Mouse (Mus musculus) liver, adult 2 months (tissue): Measurements from ENCODE around the gene Enox1. TPM values are rescaled to one million over a fixed set of nuclear protein-coding genes. Genes with fewer than 3 reads are reported as not detected.

Experiments
- DNase-seq: peaks from one replicate; pipeline ENCODE4 v3.0.0-alpha.2; 2011; ENCODE audit warnings: low read depth, low spot score; ENCODE audit errors: extremely low read depth
- H3K27ac ChIP-seq: fragments of 200-500 bp; replicated peaks from 2 replicates; pipeline ENCODE4 v1.5.1; 2012; ENCODE audit warnings: low read depth, mild to moderate bottlenecking, control low read depth, inconsistent platforms, low read length; ENCODE audit not compliant: insufficient read depth
- H3K27me3 ChIP-seq: fragments of 200-500 bp; 2 replicates; pipeline ENCODE4 v1.6.1; 2012; ENCODE audit warnings: mild to moderate bottlenecking, moderate library complexity, low read length, inconsistent platforms; ENCODE audit not compliant: control insufficient read depth, insufficient read depth
- H3K36me3 ChIP-seq: fragments of 200-500 bp; 2 replicates; pipeline ENCODE4 v1.6.1; 2012; ENCODE audit warnings: low read length, inconsistent platforms; ENCODE audit not compliant: control insufficient read depth, insufficient read depth
- H3K4me1 ChIP-seq: fragments of 200-500 bp; 2 replicates; pipeline ENCODE4 v1.6.1; 2011; ENCODE audit warnings: low read length; ENCODE audit not compliant: control insufficient read depth, insufficient read depth
- H3K4me3 ChIP-seq: fragments of 200-500 bp; 2 replicates; pipeline ENCODE4 v1.5.1; 2011; ENCODE audit warnings: low read depth, mild to moderate bottlenecking, control low read depth, low read length, moderate library complexity; ENCODE audit not compliant: insufficient read depth
- H3K79me2 ChIP-seq: fragments of 200-500 bp; 2 replicates; pipeline ENCODE4 v1.6.1; 2012; ENCODE audit warnings: inconsistent platforms, mild to moderate bottlenecking, low read length, moderate library complexity; ENCODE audit not compliant: control insufficient read depth, insufficient read depth
- H3K9ac ChIP-seq: fragments of 200-500 bp; 2 replicates; pipeline ENCODE4 v1.6.1; 2012; ENCODE audit warnings: low read depth, mild to moderate bottlenecking, control low read depth, inconsistent platforms, low read length
- CTCF ChIP-seq: fragments of 200-500 bp; IDR thresholded peaks from 2 replicates; pipeline ENCODE4 v1.5.1; 2011; ENCODE audit warnings: low read depth, low read length, control low read depth
- POLR2A ChIP-seq: fragments of 200-500 bp; IDR thresholded peaks from 2 replicates; pipeline ENCODE4 v1.6.1; 2011; ENCODE audit warnings: low read length, control low read depth; ENCODE audit not compliant: insufficient read depth; ENCODE audit errors: extremely low read depth
- WGBS: fragments of 180-500 bp; shearing (Covaris S2); methylation state at CpG from one replicate; pipeline ENCODE4 v1.1.7; 2018; 5-methylcytosine and 5-hydroxymethylcytosine counted together
- polyA plus RNA-seq: library from polyadenylated mRNA; depleted of rRNA; stranded (reverse); fragments of >200 nt; gene quantifications from 2 replicates; pipeline ENCODE4 v1.2.3, GENCODE M21; 2012
- total RNA-seq: library from RNA; depleted of rRNA; stranded (reverse); fragments of >200 nt; gene quantifications from 2 replicates; pipeline ENCODE4 v1.2.3, GENCODE M21; 2014

Enox1 gene
- total and polyA plus RNA-seq, 2 experiments = 0.09 TPM; not detected in 1

DNA sequence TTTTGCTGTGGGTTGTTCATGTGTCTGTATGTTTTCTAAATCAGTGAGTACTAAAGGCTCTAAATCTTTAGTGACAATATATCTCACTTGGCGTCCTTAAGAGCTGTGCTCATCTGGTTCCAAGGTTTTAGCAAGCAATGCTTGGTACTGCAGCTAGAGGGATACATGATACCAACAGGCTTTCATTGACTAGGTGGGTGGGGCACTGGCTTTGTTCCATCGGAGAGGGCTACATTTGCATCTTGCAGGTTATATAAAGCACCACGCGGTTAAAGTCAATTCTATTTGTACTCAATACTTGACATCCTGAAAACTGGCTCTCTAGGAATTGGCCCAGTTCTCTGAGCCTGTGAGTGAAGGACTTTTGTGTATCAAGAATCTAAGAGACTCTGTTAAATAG is 140.5 kb downstream of the Enox1 start:
- 75% methylated on average over 4 of the region's 4 CpGs for WGBS
- Histone ChIP-seq H3K36me3 (no peaks in the 10 kb centered on the region), H3K79me2 (no peaks in the 10 kb centered on the region), H3K4me3 (no peak overlapping the region), H3K27ac (no peak overlapping the region), H3K4me1 (no peaks in the 10 kb centered on the region), H3K9ac (no peak overlapping the region), H3K27me3 (no peaks in the 10 kb centered on the region)
- TF ChIP-seq CTCF = no peak
- TF ChIP-seq POLR2A = no peak
- DNase-seq = no peak

DNA sequence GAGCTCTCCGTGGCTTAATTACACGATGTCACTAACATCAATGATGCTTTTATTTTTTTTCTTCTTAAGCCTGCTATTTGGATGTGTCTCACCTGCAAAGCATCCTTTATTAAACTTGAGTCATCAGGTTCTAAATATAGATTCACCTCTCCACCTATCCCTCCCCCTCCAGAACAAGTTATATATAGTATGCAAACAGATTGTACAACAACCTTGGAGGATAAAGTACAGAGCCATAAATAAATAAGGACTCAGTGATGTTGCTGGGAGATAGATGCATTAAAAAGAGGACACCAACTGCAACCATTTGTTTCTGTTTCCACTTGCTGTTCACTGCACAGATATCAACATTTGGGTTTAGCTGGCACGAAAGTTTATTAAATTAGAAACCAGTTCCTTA is 141.8 kb downstream of the Enox1 start:
- Histone ChIP-seq H3K27me3 (no peaks in the 10 kb centered on the region), H3K79me2 (no peaks in the 10 kb centered on the region), H3K27ac (no peak overlapping the region), H3K4me1 (no peaks in the 10 kb centered on the region), H3K36me3 (no peaks in the 10 kb centered on the region), H3K4me3 (no peak overlapping the region), H3K9ac (no peak overlapping the region)
- DNase-seq = no peak
- WGBS = 92% methylated on average over 3 of the region's 3 CpGs
- TF ChIP-seq POLR2A (no peak), CTCF (no peak)

DNA sequence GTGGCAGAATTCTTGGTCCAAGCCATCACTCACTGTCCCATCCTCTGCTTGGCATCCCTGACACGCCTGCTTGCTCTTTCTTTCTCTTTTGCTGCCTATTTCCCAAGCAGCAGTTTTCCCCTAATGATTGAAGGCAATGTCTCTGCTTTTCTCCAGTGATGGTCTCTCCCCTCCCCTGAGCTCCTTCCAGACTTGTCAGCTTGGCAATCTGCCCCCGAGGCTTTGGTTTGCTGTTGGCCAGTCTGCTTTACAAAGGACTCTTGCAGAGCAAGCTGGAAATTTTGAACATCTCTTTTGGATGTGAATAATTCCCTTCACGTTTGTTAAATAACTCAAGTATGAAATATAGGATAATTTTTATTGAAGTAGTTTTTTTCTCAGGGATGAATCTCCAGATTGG is 153.0 kb downstream of the Enox1 start:
- Histone ChIP-seq H3K4me1 (no peaks in the 10 kb centered on the region), H3K79me2 (no peaks in the 10 kb centered on the region), H3K36me3 (no peaks in the 10 kb centered on the region), H3K9ac (no peak overlapping the region), H3K4me3 (no peak overlapping the region), H3K27ac (no peak overlapping the region), H3K27me3 (no peaks in the 10 kb centered on the region)
- no peak for DNase-seq
- TF ChIP-seq CTCF = no peak
- TF ChIP-seq POLR2A = no peak
- WGBS = 77% methylated on average over 3 of the region's 3 CpGs

DNA sequence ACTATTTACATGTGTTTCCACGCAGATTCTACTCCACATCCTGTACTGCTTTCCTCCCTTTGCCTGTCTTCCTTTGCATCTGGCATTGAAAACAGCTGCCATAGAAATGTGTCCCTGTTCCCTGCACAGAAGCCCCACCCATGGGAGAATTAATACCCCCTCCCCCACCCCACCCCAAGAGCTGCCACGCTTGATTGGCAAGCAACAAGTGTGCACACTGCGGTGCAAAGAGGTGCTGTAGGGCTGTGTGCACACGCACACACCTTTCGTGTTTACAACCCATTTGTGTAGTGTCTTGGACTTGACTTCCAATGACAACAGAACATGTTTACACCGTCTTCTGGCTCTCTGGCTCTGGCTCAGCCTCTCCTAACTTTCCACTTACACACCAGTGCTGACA is 154.9 kb downstream of the Enox1 start:
- Histone ChIP-seq H3K79me2 (no peaks in the 10 kb centered on the region), H3K9ac (no peak overlapping the region), H3K4me1 (no peaks in the 10 kb centered on the region), H3K27me3 (no peaks in the 10 kb centered on the region), H3K36me3 (no peaks in the 10 kb centered on the region), H3K27ac (no peak overlapping the region), H3K4me3 (no peak overlapping the region)
- TF ChIP-seq CTCF (no peak), POLR2A (no peak)
- no peak for DNase-seq
- 75% methylated on average over 6 of the region's 6 CpGs for WGBS

DNA sequence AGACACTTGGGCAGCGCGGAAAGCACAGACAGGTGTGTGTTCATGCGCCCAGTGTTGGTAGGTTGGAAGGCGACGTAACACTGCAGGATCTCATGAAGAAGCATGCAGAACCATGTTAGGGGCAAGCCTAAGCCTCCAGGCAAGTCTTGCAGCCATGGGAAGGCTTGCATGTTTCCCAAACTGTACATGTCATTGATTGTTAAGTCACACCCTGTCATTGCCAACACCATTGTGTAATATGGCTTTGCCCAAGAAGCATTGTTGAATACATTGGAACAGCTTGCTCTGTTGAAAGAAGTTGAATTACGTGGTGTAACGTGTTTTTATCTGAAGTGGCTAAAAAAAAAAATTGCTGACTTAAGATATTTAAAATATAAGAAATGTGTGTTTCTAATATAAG is 162.8 kb downstream of the Enox1 start:
- no peaks in the 10 kb centered on the region for H3K4me1 ChIP-seq
- WGBS = 84% methylated on average over 7 of the region's 7 CpGs
- DNase-seq = no peak

DNA sequence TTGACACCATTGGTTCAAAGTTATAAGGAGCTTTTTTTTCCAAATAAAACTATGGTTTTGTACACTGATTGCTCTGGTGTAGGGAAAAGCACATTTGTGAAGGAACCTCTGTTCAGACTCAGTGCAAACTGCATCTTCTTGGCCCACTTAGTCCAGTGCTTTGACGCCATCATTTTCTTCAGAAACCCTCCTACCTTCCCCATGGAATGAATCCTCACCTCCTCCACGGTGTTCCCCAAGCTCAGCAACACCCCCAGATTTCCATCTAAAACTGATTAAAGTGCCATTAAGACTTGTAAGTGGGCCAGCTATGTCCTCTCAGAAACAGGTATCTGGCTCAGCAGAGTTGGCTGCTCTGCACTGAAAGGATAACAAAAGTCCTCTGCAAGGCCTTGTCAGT is 167.8 kb downstream of the Enox1 start:
- Histone ChIP-seq H3K27me3 (no peaks in the 10 kb centered on the region), H3K4me3 (no peak overlapping the region), H3K79me2 (no peaks in the 10 kb centered on the region), H3K4me1 (no peaks in the 10 kb centered on the region), H3K9ac (no peak overlapping the region), H3K27ac (no peak overlapping the region), H3K36me3 (no peaks in the 10 kb centered on the region)
- DNase-seq = no peak
- WGBS = 88% methylated on average over 2 of the region's 2 CpGs
- TF ChIP-seq CTCF (no peak), POLR2A (no peak)

More for the DNA sequence above, 162.8 kb downstream of the Enox1 start:
- Histone ChIP-seq H3K36me3 (no peaks in the 10 kb centered on the region), H3K4me3 (no peak overlapping the region), H3K27ac (no peak overlapping the region), H3K79me2 (no peaks in the 10 kb centered on the region), H3K9ac (no peak overlapping the region), H3K27me3 (no peaks in the 10 kb centered on the region)
- no peak for TF ChIP-seq CTCF
- TF ChIP-seq POLR2A = no peak

DNA sequence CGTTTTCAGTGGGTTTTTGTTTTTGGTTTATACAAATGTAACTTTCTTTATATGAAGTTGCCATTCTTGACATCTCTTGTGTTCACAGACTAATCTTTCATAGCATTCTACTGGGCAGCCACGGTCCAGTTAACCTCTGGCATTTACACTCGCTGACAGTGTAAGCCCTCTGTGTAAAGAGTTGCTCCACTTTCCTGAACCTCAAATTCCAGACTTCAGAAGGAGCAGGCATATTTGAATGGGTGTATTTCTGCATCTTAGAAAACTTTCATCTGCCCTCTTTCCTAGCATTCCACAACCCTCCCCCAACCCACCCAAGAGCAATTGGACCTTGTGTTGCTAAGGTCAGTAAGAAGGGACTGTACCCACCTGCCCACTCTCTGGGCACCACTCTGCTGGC is 171.1 kb downstream of the Enox1 start:
- no peak overlapping the region for H3K9ac ChIP-seq
- H3K4me1 ChIP-seq = no peaks in the 10 kb centered on the region
- DNase-seq = no peak
- no peaks in the 10 kb centered on the region for H3K27me3 ChIP-seq
- no peaks in the 10 kb centered on the region for H3K79me2 ChIP-seq
- H3K4me3 ChIP-seq = no peak overlapping the region
- TF ChIP-seq POLR2A (no peak), CTCF (no peak)
- 70% methylated on average over 3 of the region's 3 CpGs for WGBS
- H3K27ac ChIP-seq = no peak overlapping the region
- no peaks in the 10 kb centered on the region for H3K36me3 ChIP-seq
